Mouse (Mus musculus): ENCODE measurements around the gene Spns3. TPM values are rescaled to one million over a fixed set of nuclear protein-coding genes. Genes with fewer than 3 reads are reported as not detected.
A peak's percentile ranks its signal among the peaks of the same experiment; 100 is the strongest.

Gene Spns3
- total RNA-seq (2021) = under 1 TPM; 0.23 to 0.38 TPM
- long read RNA-seq, experiment 1 = 0 reads
- long read RNA-seq, experiment 2, partial matches to known transcripts = 0 of 1 reads
- long read RNA-seq, experiment 2, other reads (novel, unspliced or antisense) = 1 of 1 reads

DNA sequence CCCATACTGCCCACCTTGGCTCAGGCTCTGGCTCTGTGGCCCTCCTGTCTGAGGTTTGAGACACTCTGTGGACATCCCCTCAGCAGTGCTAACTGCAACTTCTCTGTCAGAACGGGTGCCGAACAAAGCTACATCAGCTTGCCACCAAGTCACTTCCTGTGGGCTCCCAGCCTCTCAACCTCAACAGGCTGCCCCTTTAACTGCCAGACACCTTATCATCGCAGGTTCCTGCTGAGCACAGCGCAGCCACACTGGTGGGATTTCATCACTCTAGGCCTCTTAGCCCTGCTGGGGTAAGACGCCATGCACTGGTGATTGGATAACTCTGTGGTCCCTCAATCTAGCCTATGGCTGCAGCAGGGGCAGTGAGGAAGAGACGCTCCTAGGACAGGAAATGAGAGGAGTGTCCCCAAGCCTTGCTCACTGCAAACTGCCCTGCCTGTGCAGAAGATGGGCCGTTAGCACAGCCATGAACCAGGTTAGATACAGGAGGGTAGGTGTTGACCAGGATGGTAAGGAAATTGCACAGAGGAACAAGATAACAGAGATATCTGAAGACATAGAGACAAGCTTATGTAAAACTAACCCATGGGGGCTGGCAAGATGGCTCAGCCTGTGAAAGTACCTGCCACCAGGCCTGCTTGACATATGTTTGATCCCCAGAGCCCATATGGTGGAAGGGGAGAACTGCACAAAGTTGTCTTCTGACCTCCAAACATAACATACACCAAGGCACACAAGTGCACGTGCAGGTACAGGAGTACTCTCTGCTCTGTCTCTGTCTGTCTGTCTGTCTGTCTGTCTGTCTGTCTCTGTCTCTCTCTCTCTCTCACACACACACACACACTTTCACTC, at the start of gene Spns3:
Gene Spns3 (minus strand): TSS at position 373 of the 855 bp plus-strand sequence.
- DNase-seq (ENCODE audit: low spot score in 2 of 2) = no peak

DNA sequence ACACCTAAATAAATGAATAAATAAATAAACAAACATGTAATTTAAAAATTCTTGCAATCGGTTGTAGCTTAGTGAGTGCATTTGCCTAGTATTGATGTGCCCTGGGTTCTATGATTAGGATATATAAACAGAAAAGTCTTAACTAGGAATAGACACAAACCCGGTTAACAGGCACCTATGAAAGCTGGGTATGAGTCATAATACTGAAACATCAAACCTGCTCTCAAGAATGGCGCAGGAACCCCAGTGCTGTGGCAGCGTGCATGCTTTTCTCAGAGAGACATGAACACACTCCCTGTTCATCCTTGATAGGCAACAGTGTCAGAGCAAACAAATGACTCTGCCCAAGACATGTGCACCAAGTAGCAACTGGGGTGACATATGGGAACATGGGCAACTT, 47.5 kb upstream of the Spns3 start:
- DNase-seq (ENCODE audit: low spot score in 2 of 2) = no peak

DNA sequence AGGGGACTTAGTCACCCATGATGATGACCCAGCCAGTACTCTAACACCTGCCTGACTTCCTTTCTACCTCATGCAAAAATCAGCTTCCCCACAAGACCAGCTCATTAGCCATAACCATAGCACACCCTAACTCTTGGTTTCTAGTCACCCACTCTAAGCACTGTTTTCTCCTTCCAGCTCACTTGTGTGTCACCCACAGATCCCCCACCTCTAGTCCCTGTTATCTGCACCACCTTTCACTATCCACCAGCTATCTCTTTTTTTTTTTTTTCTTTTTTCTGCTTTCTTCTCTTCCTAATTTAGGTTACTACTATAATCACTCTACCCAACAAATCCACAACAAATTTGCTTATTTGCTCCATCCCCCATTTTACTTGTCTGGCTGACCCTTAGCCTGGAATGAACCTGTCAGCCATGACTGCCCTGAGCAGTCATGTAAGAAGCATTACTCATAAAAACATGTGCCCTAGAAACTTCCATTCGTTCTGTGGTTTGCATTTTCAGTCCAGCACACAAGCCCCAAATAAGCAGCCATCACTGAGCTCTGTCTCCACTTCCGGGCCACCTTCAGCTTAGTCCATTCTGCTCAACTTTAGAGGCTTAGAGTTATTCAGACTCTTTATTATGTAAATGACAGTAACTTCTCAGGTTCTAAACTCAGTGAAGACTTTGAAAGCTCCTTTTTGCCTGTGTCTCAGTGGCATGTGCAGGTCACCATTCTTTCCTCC, 44.9 kb upstream of the Spns3 start:
- no peak for DNase-seq (ENCODE audit: low spot score in 2 of 2)

DNA sequence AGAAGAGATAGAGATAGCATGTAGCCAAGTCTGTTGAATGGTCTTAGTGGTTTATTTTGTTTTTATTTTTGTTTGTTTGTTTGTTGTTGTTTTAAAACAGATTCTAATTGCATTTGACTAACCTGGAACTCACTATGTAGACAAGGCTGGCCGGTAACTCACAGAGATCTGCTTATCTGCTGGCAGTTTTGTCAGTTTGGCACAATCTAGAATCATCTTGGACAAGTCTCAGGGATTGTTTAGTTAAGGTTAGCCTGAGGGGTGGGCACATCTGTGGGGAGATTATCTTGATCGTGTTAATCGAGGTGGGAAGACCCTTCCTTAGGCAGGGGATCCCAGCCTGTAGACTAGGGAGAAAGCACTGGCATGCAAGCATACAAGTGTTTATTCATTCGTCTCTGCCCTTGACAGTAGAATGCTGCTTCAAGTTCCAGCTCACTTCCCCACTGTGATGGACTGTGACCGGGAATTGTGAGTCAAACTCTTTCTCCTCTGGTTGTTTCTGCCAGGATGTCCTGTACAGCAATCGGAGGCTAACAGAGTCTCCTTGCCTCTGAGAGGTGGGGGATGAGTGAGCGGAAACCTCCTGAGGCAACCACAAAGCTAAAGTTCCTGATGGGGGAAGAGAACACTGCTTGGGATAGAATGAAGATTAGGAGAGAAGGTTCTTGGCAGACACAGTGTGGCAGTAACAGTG, 37.4 kb upstream of the Spns3 start:
- no peak for DNase-seq (ENCODE audit: low spot score in 2 of 2)

DNA sequence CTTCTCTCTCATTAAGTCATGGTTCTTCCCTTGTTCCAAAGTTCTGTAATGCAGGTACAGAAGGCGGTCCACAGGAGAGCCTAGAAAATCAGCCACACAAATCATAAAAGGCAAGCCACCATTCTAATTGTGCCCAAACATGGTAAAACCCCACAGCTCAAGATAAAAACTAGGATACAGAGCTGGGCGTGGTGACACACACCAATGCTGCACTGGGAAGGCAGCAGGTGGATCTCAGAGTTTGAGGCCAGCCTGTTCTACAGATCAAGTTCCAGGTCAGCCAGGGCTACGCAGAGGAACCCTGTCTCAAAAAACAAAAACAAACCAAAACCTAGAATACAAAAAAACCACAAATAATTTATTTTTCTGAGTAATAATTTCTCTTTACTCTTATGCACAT, 36.3 kb upstream of the Spns3 start:
- no peak for DNase-seq (ENCODE audit: low spot score in 2 of 2)

DNA sequence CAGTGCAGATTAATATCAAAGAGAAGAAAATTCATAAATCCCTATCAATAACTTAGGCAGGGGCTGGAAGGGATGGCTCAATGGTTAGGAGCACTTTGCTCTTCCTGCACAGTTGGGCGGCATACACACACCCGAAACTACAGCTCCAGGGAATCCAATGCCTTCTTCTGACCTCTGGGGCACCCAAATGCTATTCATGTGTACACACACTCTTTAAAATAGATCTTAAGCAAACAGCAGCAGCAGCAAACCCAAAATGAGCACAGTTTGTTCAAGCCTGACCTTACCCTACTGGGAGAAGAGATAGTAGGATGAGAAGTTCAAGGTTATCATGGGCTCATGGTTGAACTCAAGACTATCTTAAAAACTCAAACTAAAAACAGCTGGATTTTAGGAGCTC, 32.8 kb upstream of the Spns3 start:
- DNase-seq (ENCODE audit: low spot score in 2 of 2) = no peak

DNA sequence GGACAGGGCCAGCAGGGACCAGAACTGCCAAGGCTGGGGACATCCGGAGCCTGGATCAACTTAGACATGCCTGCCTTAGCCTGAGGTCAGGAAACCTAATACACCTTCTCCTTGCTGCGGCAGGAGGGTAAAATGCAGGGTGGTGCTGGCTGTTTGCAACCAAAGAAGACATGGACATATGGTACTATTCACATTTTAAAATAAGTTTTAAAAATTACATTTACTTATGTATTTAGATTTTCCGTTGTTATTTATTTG, 32.1 kb upstream of the Spns3 start:
- DNase-seq (ENCODE audit: low spot score in 2 of 2) = no peak

DNA sequence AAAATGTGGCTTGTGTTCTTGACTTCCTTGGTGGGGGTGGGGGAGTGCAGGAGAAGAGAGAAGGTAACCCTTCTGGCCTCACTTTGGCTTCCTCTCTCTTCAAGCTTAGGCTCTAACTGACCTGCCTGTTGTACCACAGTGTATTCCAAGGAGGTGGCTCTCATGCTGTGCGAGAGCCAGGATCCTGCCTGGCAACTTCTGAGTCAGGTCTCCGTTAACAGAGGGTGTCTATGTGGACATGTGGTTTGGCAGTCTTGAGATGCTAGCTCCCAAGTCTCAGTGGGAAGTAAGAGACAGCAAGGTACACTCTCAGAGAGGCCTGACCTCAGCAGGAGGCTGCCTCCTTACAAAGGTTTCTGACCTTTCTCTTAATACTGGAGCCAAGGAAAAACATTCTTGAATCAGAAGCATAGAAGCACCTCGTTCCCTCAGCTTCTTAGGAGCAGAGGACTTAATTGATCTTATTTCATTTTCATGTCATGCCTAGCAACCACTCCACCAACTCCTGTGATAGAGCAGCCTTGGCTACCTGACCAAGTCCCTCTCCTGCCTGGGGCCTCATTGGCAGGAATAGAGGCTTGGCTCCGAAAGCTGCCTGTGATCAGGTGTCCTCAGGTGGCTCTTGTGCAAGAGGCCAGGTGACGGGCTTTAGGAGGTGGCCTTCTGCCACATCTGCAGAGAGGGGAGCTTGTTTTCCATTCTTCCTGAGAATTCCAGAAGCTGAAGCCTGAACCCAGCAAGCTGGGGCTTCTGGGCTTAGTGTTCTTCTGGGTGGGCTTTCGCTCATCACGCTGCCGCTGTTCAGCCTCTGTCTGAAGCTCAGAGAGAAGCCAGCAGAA, 31.5 kb upstream of the Spns3 start:
- DNase-seq (ENCODE audit: low spot score in 2 of 2) = no peak

DNA sequence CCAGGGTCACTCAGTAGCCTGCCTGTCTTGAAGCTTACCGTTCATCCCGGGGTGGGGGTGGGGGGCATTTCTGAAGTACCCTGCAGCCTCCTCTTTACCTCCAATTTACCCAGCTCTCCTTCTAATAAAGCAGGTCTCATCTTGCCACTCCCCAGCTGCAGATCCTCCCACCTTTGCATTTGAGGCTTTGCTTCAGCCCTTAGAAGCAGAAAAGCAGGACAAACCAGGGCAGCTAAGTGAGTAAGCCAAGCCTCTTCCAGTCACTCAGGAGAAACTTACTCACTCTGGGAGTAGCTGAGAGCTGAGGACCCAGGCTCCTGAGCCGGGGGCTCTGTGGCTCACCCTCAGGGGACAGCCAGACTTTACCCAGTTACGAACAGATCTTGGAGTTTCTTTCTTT, 28.2 kb upstream of the Spns3 start:
- no peak for DNase-seq (ENCODE audit: low spot score in 2 of 2)

DNA sequence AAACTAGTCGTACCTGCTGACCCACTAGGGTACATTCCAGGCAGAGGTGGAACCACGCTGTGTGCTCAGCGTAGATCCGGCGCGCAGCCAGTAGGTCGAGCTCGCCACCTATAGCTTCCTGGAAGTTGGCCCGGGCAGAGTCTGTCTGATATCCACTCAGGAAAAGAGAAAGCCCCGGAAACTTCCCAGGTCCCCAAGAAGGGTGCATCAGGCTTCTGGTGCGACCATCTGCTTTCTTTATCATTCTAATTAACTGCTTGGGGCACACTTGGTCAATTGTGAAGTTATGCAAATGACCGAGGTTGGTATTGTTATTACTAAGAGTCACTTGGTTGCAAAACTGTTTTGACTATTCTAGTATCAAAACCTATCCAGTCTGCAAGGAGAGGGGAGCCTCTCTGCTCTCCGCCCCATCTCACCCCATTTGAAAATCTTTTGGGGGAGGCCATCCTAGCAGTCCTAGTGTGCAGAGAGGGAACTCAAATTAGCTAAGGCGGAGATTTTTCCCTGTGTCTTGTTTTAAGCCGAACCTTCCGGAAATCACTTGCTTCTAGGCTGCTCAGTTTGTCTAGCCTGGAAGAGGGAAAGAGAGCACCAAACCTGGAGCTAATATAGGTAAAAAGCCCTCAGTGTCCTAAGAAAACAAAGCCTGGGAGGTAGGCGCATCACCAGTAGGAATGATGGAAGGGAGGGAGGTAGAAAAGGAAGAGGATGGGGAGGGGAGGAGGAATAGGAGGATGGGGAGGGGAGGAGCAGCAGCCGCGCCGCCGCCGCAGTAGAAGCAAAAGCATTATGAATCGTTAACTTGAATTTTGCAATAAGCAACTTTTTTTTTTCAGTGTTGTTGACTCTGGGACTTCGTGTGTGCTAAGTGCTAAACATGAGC, 26.4 kb upstream of the Spns3 start:
- DNase-seq (ENCODE audit: low spot score in 2 of 2) = no peak

DNA sequence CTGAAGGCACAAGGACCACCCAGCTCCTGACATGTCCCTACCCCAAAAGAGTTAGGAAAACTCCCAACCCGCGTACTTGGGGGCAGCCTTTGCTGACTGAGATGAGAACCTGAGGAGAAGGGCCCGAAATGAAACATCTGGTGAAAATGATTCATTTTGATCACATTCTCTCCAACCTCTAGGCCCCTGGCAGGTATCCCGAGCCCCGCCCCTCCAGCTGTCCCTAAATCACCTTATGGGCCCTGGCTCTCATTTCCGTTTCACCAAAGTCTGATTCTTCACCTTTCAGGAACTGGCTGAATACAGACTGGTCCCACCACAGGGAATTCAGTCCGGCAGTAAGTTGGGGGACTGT, 25.8 kb upstream of the Spns3 start:
- DNase-seq (ENCODE audit: low spot score in 2 of 2) = no peak

DNA sequence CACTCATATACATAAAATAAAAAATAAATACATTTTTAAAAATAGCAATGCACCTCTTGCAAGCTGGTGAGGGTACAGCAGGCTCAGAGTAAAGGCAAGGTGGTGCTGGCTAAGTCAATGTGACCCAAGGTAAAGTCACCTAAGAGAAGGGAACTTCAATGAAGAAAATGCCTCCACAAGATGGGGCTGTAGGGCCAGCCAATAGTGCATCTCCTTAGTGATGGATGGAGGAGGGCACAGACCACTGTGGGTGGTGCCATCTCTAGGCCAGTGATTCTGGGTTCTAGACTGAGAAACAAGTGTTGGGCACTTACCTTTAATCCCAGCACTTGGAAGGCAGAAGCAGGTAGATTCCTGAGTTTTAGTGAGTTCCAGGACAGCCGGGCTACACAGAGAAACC, 23.5 kb upstream of the Spns3 start:
- no peak for DNase-seq (ENCODE audit: low spot score in 2 of 2)

DNA sequence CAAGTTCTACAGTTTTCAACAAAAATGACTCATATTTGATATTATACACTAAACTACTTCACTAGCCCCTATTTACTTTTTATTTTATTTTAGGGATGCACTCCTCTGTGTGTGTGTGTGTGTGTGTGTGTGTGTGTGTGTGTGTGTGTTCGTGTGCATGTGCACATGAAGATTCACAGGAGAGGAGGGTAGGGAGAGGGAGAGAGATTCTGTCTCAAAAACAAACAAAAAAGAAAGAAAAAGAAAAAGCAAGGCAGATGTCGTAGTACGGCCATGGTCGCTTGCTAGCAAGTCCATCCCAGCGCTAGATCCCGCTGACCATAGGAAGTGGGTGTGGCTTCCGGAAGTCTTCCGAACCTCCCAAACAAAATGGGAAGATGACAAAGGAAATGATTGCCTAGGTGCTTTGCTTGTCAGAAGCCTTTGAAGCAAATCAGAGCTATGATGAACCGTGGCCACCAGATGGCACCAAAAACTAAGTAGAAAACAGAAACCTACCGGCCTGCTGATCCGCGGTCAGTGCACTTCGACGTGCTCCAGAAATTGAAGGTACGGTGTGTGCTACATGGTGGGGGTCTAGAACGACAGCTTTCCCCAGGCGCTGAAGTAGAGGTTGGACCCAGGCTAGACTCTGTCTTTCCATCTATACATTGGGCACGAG, 20.1 kb upstream of the Spns3 start:
- peak; percentile 81 to 90 for DNase-seq (ENCODE audit: low spot score in 2 of 2)

DNA sequence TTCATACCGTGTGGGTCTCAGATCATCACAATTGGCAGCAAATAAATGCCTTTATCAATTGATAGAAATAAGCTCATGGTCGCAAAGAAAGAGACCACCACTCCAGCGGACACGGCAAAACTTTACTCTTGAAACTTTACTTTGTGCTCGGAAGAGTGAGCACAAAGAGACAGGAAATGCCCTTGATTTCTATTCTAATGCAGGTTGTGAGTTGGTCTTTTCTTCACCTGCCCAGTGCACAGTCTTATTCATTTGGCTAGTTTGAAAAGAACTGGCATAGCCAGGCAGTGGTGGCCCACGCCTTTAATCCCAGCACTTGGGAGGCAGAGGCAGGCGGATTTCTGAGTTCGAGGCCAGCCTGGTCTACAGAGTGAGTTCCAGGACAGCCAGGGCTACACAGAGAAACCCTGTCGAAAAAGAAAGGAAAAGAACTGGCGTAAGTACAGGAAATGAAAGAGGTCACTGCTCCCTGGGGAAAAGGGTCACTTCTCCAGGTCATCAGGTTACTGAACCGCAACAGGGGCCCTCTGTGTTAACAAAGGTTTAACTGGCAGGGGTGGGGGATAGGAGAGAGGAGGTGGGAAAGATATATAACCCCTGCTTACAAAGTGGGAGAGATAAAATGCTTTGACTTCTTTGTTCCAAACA, 19.5 kb upstream of the Spns3 start:
- no peak for DNase-seq (ENCODE audit: low spot score in 2 of 2)

DNA sequence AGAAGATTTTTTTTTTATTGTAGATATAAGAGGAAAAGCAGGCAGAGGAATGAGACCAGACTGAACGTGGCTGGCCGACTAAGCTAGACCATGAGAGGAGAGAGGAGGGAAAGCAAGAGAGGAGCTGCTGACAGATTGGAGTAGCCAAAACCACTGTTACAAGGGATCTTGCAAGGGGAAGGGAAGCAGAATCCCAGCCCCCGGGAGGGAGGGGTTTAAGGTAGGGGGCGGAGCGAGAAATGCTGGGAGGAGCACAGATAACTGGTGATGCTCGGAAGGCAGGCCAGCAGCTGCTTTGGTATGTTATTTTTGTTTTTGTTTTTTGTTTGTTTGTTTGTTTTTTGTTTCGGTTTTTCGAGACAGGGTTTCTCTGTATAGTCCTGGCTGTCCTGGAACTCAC, 18.7 kb upstream of the Spns3 start:
- DNase-seq (ENCODE audit: low spot score in 2 of 2) = no peak

DNA sequence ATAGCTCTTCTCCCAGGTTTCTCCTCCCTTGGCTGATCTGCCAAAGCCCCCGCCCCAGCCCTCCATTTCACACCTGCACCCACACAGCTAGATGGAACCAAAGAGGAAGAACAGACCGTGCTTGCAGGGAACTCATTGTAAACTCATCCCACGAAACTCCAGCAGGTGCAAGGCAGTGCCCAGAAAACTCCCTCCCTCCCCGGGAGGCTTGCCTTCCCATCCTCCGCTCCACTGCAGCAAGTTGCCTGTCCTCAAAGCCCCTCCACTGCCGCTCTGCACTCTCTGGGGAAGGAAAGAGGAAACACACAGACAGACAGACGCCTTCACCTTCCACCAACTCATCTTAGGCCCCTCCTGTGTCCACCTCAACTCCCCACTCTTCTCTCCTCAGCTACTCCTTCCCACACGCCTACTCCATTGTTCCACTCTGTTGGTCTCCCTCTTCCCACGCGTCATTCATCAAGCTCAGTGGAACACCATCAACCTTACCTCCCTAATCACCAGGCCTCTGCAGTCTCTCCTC, 16.6 kb upstream of the Spns3 start:
- DNase-seq (ENCODE audit: low spot score in 2 of 2) = peak; percentile 58 to 83

DNA sequence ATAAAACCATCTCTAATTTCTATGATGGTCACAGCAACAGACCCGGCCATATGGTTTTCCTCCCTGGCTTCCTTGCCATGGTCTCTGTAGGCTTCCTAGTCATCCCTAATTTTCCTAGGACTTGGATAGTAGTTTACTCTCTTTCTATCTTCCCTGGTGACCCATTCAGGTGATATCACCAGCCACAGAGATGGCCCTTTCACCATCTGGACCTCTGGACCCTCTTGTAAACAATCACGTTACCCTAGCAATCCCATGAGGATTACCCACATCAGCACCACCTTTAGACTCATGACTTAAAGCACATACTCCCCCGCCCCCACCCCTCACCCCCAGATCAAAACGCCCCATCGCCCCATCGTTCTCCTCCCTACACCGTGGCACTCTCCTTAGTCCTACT, 16.0 kb upstream of the Spns3 start:
- DNase-seq (ENCODE audit: low spot score in 2 of 2) = no peak

DNA sequence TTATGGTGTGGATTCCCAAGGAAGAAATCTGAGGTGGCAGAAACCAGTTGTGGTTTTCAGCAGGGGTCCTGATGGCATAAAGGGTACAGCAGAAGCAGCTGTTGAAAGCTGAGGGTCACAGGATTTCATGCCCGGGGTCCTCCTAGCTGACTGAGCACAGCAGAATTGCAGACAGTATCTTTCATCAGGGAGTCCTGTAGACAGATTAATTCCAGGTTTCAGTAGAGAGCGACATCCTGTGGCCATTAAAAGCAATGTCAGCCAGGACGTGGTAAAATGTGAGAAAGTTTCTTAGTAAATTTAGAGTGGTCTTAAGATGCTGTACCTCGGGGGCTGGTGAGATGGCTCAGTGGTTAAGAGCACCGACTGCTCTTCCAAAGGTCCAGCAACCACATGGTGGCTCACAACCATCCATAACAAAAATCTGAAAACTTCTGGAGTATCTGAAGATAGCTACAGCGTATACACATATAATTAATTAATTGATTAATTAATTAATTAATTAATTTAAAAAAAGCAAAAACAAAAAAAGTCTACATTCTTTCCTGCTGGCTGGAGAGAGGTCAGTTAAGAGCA, 14.0 kb upstream of the Spns3 start:
- peak; percentile 44 to 78 for DNase-seq (ENCODE audit: low spot score in 2 of 2)

DNA sequence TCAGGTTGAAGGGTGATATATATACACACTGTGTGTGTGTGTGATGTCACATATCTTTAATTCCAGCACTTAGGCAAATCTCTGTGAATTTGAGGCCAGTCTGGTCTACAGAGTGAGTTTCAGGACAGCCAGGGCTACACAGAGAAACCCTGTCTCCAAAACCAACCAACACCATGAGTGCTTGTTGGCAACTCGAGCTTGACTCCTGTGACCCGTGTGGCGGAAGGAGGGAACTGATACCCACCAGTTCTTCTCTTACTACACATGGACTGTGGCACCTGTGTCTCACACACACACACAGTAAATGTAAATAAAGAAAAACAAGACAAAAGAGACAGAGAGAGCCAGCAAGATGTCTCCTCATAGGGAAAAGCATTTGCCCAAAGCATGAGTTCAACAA, 10.4 kb upstream of the Spns3 start:
- no peak for DNase-seq (ENCODE audit: low spot score in 2 of 2)

Data from layer of hippocampus, postnatal 14 days (tissue).